Mouse (Mus musculus): Measurements from ENCODE around the gene Dot1l.

GRCm38 (mm10) chr10:80727369-80728127 is 27.5 kb upstream of the Dot1l start:
- TF ChIP-seq POLR2A (IDR thresholded peaks at IDR 0.05; ENCODE audit: low read depth, low read length) (no peak), CTCF (conservative IDR thresholded peaks at IDR 0.05; ENCODE audit: insufficient read depth, insufficient read length, low read depth, low read length) (no peak)

Measured in kidney, adult 2 months (tissue).